Mouse (Mus musculus) embryo, embryonic 10.5 days (tissue): Measurements from ENCODE around the gene Olfr1499.
"Not testable (repeated sequence)": the region's sequence is repeated elsewhere in the genome, so short reads cannot be mapped to it uniquely, and the experiment has no call there.

ENCODE experiments used
- DNase-seq: peaks from one replicate; pipeline ENCODE4 v3.0.0-alpha.2; 2015; ENCODE audit warnings: low spot score

The Olfr1499 gene

GRCm38 (mm10) chr19:13819347-13819746, at the start of gene Olfr1499:
Gene Olfr1499 (minus strand): TSS chr19:13819447.
- DNase-seq: no peak

- DNase-seq: no peak
Measured at GRCm38 (mm10) chr19:13861495-13861894, 42.2 kb upstream of the Olfr1499 start, which contains the start of gene Olfr1502. Gene Olfr1502 (plus strand): TSS chr19:13861795.

DNA sequence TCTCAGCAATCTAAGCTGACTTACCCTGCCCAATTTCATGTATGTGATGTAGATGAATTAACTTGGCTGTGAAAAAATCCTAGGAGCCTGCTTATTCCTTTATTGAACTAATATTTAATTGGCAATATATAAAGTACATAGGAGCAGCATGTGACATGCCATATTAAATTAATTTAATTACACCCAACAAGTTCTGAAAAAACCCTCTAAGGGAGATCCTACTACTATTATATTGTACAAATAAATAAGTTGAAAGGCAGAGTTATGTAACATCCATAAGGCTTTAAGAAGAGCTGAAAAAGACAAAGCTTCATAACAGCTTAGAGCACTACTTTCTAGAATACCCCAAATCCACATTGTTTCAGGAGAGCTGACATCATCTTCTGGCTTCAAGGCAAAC, 31.3 kb upstream of the Olfr1499 start, which contains the start of gene Olfr1501:
TSS of gene Olfr1501 (minus strand) at position 101 of the 400 bp plus-strand sequence.
- DNase-seq: not testable (repeated sequence)

DNA sequence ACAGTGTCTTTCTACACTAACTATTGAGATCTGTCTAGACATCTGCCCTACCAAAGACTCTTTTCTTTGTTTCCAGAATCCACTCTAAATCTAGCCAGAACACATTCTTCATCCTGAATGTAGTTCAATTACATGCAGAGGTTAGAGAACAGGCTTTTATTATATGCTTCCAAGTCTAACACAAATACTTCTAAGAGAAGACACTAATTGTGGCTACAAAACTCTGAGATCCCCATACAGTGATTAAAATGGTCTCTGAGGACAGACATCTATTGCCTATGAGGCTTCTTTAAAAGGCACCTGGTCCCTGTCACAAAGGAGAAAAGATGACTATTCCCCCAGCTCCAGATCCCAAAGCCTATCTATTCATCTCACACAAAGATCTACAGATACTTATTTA, 11.1 kb upstream of the Olfr1499 start, which contains the start of gene Olfr1500:
TSS of gene Olfr1500 (minus strand) at position 101 of the 400 bp plus-strand sequence.
- no peak for DNase-seq

DNA sequence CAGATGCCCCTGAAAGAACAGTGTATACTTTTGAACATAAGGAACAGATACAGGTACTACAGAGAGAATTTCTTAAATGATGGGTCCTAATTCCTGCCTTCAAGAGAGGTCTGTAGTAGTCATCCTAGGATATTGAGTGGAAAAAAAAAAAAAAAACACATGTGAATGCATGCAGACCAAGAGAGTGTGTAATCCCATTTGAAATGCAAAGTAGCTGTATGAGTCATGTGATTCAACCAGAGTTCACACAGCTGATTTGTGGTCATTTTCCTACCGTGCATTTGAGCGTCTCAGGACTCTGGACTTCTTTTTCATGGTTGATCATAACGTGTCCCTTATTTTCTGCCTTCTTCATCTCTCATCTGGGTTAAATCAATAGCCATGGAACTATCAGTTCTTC, 9.2 kb upstream of the Olfr1499 start:
- DNase-seq: no peak

DNA sequence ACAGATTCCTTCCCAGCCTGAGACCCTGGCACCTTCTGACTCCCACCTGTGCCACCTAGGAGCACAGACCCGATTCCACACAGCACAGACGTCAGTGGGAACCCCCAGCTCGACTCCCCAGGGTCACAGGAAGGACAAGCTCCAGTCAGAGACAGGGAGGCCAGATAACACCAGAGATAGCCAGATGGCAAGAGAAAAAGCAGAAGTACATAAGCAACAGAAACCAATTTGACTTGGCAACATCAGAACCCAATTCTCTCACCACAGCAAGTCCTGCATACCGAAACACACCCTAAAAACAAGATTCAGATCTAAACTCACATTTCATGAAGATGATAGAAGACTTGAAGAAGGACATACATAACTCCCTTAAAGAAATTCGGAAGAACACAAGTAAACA, 1.6 kb upstream of the Olfr1499 start:
- DNase-seq: no peak

GRCm38 (mm10) chr19:13818827-13819226, 420 bp downstream of the Olfr1499 start:
- peak; percentile 48 for DNase-seq

DNA sequence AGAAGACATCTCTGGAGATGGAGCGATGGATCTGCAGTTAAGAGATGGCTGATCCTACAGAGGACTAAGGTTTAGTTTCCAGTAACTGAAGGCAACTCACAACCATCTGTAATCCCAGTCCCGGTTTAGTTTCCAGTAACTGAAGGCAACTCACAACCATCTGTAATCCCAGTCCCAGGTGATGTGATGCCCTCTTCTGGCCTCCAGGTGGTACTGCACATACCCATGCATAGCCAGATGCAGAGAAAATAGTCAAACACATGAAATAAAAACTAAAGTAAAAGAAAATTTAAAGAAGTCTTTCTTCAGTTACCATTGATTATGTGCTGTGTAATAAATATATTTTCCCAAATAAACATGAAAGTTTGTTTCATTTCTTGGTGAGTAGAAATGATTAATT, 6.4 kb downstream of the Olfr1499 start:
- DNase-seq: no peak

DNA sequence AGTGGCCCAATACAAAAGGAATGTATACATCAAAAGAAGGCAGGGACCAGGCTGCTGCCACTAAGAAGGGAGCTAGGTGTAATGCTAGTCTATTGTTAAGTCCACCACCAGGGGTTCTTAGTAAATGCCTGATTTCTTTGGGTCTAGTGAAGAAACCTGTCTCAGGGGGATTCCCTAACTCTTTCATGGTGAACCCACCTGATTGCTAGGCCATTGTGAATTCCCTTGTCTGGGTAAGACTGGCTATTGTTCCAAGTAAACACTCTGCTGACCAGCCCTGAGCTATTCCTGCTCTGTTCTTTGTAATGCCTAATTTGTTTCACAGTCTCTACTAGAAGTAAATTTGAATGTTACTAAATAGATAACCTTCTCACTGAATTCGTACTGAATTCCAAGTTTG, 13.8 kb downstream of the Olfr1499 start:
- DNase-seq: not testable (repeated sequence)

- DNase-seq: no peak
Measured at GRCm38 (mm10) chr19:13798102-13798501, 21.1 kb downstream of the Olfr1499 start, which contains the start of gene Olfr1497. Gene Olfr1497 (minus strand): TSS chr19:13798202.

- no peak for DNase-seq
Measured at GRCm38 (mm10) chr19:13777578-13777977, 41.7 kb downstream of the Olfr1499 start, which contains the start of gene Olfr1496. Gene Olfr1496 (plus strand): TSS chr19:13777878.

DNA sequence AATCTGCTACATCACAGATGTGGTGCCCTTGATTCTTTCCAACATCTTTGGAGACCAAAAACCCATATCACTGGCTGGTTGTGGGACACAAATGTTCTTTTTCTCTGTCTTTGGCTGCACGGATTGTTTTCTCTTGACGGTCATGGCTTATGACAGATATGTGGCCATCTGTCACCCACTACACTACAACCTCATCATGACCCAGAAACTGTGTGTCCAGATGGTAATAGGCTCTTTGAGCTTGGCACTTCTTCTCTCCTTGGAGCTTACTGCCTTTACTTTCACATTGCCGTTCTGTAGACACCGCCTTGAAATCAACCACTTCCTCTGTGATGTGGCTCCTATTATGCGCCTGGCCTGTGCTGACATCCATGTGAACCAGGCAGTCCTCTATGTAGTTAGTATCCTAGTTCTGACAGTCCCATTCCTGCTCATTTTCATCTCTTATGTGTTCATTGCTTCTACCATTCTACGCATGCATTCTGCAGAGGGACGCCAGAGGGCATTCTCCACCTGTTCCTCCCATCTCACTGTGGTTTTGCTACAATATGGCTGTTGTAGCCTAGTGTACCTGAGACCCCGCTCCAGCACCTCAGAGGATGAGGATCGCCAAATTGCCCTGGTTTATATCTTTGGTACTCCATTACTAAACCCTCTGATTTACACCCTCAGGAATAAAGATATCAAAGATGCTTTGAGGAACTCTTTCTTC, 50.5 kb downstream of the Olfr1499 start:
- DNase-seq: no peak

DNA sequence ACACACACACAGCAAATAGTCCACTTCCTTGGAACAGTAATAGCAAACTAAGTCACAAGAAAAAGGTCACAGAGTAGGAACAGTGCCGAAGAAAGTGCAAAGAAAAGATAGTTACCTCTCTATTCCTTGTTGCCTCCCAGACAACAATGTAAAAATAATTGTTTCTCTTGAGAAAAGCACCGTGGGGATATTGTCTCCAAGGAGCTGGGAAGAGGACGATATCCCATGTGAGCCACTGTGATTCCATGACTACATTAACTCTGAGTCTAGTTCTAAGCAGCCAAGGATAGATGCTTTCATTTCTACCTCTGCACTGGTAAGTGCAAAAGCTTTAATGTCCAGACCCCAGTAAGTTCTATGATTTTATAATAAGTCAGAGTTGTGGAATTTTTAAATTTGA, 54.9 kb downstream of the Olfr1499 start, which contains the start of gene Olfr1495:
TSS of gene Olfr1495 (plus strand) at position 301 of the 400 bp plus-strand sequence.
- no peak for DNase-seq
